10 mouse cellular contexts compared by ENCODE assay signal in the genomic region with DNA sequence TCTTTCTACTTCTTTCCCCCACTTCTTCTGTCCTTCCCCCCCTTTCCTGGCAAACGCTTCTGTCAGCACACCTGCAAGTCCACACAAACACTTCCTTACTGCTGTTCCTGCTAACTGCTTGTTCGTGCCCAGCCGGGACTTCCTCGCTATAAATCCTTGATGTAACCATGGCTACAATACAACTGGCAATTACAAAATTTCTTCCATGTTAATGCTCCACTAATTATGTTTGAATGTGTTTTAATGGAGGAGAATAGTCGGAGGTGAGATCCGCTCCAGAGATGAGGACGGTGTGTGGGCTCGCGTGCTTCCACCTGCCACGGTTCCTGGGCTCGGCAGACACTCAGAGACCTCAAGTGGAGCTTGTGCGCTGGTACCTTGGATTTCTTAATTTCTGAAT.
A peak's percentile ranks its signal among the peaks of the same experiment; 100 is the strongest.
DNase-seq lines count a peak whose midpoint lies in the region; ATAC-seq and TF ChIP-seq lines count a peak whose summit lies in the region.
"Had no signal": no experiment of that assay in that cellular context is flagged by ENCODE, and none has a peak within 500 bp of the region (broad histone marks: within the 10 kb centered on the region; RNA-seq: fewer than 3 reads in every experiment).

No protein-coding gene starts in this region.

- peak; percentile 30 to 36 for DNase-seq in cerebellum, postnatal 10 days
- no peak for DNase-seq in cerebellum, adult 2 months
- DNase-seq in testis, postnatal 10 days (ENCODE audit: low spot score): no peak
- DNase-seq in urinary bladder, postnatal 4 days (ENCODE audit: low spot score in 2 of 2): no peak
- no peak for DNase-seq in heart, postnatal 10 days
- DNase-seq: liver, postnatal 0 days had no signal

- no peak for TF ChIP-seq POLR2A in cerebellum, adult 2 months (IDR thresholded peaks at IDR 0.05; ENCODE audit: borderline replicate concordance, insufficient read depth, low read length)
- no peak for TF ChIP-seq POLR2A in testis, adult 2 months (IDR thresholded peaks at IDR 0.05; ENCODE audit: control insufficient read depth, low read depth, low read length)

- no peak overlapping the region for H3K4me3 ChIP-seq in cerebellum, adult 2 months (replicated peaks; ENCODE audit: insufficient read depth, low read depth, low read length)
- H3K4me3 ChIP-seq in testis, adult 2 months (ENCODE audit: control insufficient read depth, low read depth, low read length): peak overlapping the region; percentile 34; the same call in 1 of the 2 replicates
- no peak overlapping the region for H3K4me3 ChIP-seq in midbrain, embryonic 15.5 days
- H3K4me3 ChIP-seq: stomach, embryonic 15.5 days had no signal

- no peaks in the 10 kb centered on the region for H3K27me3 ChIP-seq in cerebellum, adult 2 months (ENCODE audit: control insufficient read depth, insufficient read depth, low read length)
- no peaks in the 10 kb centered on the region for H3K27me3 ChIP-seq in testis, adult 2 months (ENCODE audit: control insufficient read depth, insufficient read depth, low read length)
- no peaks in the 10 kb centered on the region for H3K27me3 ChIP-seq in midbrain, embryonic 15.5 days (replicated peaks)
- H3K27me3 ChIP-seq: stomach, embryonic 15.5 days had no signal

- H3K4me1 ChIP-seq in cerebellum, adult 2 months (ENCODE audit: control insufficient read depth, insufficient read depth, low read length): no peaks in the 10 kb centered on the region
- H3K4me1 ChIP-seq in testis, adult 2 months (ENCODE audit: control insufficient read depth, insufficient read depth, low read length): no peaks in the 10 kb centered on the region; the same call in 1 of the 2 replicates
- peaks cover 6% of the 10 kb centered on the region for H3K4me1 ChIP-seq in midbrain, embryonic 15.5 days
- H3K4me1 ChIP-seq: stomach, embryonic 15.5 days had no signal

- TF ChIP-seq CTCF in cerebellum, adult 2 months (IDR thresholded peaks at IDR 0.05; ENCODE audit: borderline replicate concordance, insufficient read depth, low read depth, low read length): no peak
- TF ChIP-seq CTCF in testis, adult 2 months (IDR thresholded peaks at IDR 0.05; ENCODE audit: control insufficient read depth, insufficient read depth, insufficient replicate concordance, low read depth, low read length): no peak

- 33% methylated on average over 12 of the region's 12 CpGs for WGBS in cerebellum, adult 2 months
- 66% methylated on average over 12 of the region's 12 CpGs for WGBS in midbrain, embryonic 15.5 days

- peak overlapping the region; percentile 23; the same call in 1 of the 2 replicates for H3K4me2 ChIP-seq in midbrain, embryonic 15.5 days
- H3K4me2 ChIP-seq: stomach, embryonic 15.5 days had no signal

- no peaks in the 10 kb centered on the region for H3K9me3 ChIP-seq in midbrain, embryonic 15.5 days
- H3K9me3 ChIP-seq: stomach, embryonic 15.5 days had no signal

- ATAC-seq in midbrain, embryonic 15.5 days (replicated peaks): peak; percentile 70
- no peak for ATAC-seq in erythroblast, adult 5-6 weeks (replicated peaks; ENCODE audit: low FRiP score, poor library complexity, severe bottlenecking)
- ATAC-seq: liver, postnatal 0 days had no signal

- no peak overlapping the region for H3K27ac ChIP-seq in cerebellum, adult 2 months (ENCODE audit: insufficient read depth, low read length)
- no peak overlapping the region for H3K27ac ChIP-seq in testis, adult 2 months (ENCODE audit: control insufficient read depth, insufficient read depth, low read depth, low read length)
- H3K27ac ChIP-seq in midbrain, embryonic 15.5 days: no peak overlapping the region
- H3K27ac ChIP-seq: stomach, embryonic 15.5 days had no signal

- no peaks in the 10 kb centered on the region for H3K36me3 ChIP-seq in testis, adult 2 months (ENCODE audit: control insufficient read depth, insufficient read depth, low read length)
- H3K36me3 ChIP-seq in midbrain, embryonic 15.5 days (replicated peaks): no peaks in the 10 kb centered on the region
- H3K36me3 ChIP-seq: stomach, embryonic 15.5 days had no signal

- no peak overlapping the region for H3K9ac ChIP-seq in midbrain, embryonic 15.5 days
- H3K9ac ChIP-seq: liver, postnatal 0 days; stomach, embryonic 15.5 days had no signal

- intact Hi-C loops in heart, postnatal 10 days (cut with DNase I): no loop called here

Comparison
In these comparisons a context has a peak if more than half of its experiments do, and no peak if none do; other contexts are left out.
1. DNase-seq: peak in cerebellum, postnatal 10 days (2 of 2); none in cerebellum, adult 2 months (0 of 2), testis, postnatal 10 days (single experiment), urinary bladder, postnatal 4 days (0 of 2) and heart, postnatal 10 days (0 of 2).